Mouse (Mus musculus): ENCODE results near the gene Kdm2b. TPM values are rescaled to one million over a fixed set of nuclear protein-coding genes. Genes with fewer than 3 reads are reported as not detected.

The Kdm2b gene
- 10 to 100 TPM; 29.8 to 58.3 (median 53.4) TPM for polyA plus RNA-seq (2017; shearing (Covaris generic))

DNA sequence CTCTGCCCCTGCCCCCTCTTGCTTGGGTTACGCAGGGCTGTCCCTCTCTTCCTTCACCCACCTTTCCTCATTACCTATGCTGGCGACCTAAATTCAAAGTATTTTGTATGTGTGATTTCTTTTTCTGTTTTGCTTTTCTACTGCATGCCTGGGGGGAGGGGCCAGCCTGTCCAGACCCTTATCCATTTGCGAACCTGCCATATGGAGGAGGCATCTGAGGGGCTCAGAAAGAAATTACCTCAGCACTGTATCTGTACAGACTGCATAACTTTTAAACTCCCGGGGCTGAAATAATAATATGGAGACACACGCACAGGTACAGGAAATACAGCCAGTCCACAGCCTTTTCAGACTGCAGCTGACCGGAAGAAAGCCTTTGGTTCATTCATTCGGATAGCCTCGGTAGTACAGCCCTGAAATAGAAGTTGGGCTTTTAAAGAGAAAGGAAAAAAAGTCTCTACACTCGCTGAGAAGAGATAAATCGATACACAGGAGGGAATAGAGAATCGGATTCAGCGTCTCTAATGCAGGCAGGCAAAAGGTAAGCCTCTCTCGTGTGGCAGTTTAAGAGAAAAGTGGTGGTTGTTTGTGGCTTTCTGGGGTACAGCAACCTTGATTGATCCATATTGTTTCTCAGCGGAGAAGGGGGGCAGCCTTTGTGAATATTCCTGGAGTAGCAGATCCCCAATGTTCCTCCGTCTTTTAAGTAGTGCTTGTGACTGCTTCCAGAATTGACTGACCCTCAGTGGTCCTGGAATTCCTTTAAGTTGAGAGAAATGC lies at the start of gene Kdm2b:
Gene Kdm2b (minus strand): TSS at position 273 of the 780 bp plus-strand sequence.
- ATAC-seq: no peak

DNA sequence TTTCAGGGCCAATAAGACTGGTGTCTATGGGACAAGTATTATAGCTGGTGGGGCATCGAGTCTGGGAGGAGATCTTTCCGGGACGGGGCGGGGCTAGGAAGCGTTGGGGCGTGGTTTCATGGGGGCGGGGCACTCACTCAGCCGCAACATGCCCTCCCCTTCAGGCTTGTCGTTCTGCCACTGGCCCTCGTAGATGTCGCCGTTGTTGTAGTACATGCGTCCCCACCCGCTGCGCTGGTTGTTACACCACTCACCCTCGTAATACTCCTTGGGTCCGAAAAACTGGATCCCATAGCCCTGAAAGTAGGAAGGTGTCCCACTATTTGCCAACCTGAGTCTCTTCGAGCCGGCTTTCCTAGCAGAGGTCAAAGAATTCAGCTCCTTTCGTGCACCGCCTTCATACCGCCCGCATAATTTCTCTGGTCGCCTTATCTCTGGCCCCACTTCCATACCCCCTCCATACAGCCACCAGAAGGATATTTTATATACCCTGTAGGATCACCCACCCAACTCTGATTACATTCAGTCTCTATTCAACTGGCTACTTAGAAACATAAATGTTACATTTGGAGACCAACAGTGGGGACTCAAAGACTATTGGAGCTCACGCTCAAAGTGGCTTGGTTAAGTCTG lies 49.6 kb upstream of the Kdm2b start:
- peak; percentile 73 for ATAC-seq

DNA sequence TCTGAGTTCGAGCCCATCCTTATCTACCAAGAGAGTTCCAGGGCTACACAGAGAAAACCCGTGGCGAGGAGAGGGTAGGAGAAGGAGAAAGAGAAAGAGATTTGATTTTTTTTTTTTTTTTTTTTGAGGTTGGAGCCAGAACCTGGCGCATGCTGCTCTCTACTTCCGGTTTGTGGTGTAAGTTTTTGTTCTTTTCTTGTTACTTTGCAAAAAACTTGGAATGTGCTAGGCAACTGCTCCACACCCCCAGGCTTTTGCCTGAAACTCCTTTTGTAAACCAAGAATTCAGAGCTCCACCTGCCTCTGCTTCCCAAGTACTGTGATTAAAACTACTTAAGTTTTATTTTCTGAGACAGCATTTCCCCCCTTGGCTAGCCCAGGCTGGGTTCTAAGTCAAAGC lies 48.5 kb upstream of the Kdm2b start:
- no peak for ATAC-seq

DNA sequence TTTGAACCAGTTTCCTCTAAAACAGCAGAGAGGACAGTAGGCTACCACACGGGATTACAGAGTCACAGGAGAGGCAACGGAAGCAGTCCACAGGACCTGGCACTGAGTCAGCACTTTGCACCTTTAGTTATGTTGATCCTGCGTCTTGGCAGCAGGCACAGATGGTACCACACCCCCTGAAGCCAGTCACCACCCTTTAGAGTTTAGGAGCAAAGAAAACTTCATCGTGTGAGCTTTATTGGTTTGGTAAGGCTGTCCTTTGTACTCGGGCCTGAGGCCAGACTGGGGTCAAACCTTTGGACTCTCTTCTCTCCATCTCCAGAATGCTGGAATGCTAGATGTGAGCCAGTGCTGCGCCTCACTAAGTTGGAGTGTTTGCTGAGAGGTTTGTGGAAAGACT lies 45.9 kb upstream of the Kdm2b start:
- ATAC-seq: no peak

DNA sequence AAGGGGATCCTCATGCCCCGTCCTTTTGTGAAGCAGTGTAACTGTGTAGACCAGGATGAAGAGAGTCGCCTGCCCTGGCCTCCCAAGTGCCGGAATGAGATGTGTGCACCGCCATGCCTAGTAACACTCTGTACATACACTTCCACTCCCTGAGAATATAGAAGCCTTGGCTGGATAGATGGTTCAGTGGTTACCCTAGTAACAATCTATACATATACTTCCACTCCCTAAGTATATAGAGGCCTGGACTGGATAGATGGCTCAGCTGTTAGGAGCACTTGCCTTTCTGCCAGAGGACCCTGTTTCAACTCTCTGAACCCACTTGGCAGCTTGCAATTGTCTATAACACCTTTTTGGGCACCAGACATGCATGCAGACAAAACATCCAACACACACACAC lies 45.5 kb upstream of the Kdm2b start:
- no peak for ATAC-seq

DNA sequence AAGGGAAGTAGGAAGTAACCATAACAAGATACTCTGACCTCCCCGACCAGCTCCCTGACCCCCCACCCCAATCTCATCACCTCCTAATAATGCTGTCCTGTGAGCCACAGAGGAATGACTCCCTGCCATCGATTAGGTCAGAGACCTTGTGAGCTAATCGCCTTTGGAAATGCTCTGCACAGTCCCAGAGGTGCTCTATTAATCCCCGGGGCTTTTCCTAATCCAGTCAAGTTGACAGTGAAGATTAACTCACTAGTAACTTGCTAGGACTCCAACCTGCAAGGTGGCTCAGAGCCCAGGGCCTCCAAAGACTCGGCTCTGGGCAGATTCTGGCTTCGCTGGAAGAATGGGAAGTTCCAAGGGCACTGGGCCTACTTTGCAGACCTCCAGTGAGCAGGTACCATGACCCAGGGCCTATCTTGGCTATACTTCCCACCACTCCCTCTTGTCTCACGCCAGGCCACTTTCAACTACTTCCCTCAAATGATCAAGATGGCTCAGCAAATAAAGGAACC lies 44.1 kb upstream of the Kdm2b start:
- ATAC-seq: no peak

DNA sequence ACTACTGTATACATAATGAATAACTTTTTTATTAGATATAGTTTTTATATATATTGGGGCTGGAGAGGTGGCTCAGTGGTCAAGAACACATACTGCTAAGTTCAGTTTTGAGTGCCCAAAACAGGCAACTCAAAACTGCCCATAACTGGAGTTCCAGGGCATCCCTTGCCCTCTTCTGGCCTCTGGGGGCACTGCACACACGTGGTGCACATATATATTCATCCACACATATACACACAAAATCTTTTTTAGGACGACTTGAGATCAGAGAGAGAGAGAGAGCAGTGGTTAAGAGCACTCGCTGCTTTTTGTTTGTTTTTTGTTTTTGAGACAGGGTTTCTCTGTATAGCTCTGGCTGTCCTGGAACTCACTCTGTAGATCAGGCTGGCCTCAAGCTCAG lies 41.7 kb upstream of the Kdm2b start:
- ATAC-seq: no peak

DNA sequence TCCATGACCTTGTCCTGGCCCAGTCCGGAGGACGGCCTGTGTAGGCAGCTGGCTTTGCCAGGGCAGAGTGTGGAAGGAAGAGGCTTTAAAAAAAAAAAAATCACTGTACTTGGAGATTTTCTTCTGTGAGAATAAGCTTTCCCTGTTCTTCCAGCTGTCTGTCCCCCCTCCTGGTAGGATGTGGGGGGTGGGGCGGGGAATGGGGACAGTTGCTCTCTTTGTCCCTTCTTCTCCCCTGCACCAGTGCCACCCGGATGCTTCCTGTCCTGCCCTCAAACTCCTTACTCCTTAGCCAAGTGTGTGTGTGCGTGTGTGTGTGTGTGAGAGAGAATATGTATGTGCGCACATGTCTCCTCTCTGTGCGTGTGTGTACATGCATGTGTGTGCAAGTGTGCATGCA lies 40.1 kb upstream of the Kdm2b start:
- no peak for ATAC-seq

DNA sequence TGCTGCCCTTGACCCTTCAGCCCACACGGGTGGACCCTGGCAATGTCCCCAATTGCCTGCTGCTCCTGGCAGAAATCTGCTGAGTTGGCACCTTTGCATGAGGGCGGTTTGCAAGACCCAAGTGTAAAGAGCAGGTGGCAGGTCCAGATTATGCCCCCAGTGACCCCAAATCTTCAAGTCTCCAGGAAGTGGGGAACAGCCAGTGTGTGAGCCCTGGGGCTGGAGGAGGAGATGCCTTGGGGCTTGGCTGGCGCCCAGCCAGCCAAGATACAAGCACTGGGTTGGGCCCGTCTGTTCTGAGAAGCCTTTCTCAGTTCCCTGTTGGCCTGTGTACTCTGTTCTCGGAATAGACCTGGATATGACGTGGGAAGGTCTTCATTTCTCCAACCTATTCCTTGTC lies 37.8 kb upstream of the Kdm2b start:
- no peak for ATAC-seq

DNA sequence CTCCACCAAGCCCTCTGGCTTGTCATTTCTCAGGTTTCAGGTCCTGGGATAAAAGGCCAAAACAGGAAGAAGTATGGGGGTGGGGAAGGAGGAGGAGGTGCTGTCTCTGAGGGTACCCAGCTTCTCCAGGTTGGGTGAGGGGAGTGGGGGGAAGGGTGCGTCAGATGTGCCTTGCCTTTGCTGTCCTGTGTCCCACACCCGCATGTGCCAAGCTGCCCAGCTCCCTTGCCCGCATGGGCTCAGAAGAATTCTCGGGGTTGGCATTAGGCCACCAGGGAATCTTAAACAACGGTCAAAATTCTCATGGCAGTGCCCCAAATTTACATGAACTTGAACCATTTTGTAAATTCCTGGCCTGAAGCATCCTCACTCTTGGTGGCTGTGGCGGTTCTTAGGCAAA lies 36.8 kb upstream of the Kdm2b start:
- ATAC-seq: no peak

DNA sequence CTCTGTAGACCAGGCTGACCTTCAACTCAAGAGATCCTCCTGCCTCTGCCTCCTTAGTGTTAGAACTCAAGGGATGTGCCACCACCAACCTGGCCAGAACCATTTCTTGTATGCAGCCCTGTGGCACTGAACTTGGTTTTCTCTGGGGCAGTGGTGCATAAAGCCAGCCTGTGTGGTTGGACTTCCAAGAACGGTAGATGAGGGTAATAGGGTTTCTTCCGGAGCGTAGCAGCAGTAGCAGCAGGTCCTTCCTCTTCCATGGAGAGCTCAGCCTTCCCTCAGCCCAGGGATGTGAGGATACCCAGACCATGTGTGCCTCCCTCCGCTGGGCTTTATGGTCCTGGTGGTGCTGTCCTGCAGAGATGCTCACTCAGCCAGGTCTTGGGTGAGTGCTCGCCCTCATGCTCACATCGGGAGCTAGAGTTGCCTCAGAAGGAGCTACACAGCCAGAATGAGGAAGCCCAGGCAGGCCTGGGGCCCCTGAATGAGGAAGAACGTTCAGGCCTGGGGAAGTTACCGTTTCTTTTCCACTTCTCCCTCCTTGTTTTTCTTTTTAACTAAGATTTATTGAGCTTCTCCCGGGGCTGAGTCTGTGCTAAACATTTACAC lies 35.4 kb upstream of the Kdm2b start:
- ATAC-seq: no peak

DNA sequence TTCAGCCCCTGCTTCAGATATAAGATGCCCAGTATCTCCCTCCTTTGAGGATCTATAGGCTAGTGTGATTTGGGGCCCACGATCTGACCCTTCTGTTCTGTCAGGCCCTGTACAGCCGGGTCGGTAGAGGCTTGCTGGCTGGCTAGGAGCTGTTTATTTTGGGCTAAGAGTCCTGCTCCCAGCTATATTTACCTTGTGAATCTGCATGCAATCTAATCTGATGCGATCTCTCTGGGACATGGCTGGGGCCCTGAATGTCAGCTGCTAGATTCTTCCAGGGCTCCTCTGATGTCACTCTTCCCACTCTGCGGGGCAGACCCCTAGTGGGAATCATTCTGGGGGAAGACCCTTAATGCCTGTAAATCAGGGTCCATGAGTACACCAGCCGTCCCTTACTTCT lies 34.7 kb upstream of the Kdm2b start:
- no peak for ATAC-seq

DNA sequence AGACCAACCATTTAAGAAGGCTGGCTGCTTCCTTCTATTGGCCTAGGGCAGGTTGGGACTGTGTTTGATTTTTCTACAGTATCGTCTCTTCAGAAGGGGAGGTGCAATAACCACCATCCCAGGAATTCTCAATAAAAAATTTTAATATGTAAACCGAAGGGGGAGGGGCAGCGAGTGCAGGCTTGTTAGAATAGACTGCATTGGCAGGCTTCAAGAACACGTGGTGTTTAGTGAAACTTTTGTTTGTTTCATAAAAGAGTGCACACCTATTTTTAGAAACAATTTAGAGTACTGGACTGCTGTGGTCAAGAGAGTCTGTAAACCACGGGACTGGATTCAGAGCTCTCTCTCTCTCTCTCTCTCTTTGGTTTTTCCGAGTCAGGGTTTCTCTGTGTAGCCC lies 33.4 kb upstream of the Kdm2b start:
- ATAC-seq: no peak

DNA sequence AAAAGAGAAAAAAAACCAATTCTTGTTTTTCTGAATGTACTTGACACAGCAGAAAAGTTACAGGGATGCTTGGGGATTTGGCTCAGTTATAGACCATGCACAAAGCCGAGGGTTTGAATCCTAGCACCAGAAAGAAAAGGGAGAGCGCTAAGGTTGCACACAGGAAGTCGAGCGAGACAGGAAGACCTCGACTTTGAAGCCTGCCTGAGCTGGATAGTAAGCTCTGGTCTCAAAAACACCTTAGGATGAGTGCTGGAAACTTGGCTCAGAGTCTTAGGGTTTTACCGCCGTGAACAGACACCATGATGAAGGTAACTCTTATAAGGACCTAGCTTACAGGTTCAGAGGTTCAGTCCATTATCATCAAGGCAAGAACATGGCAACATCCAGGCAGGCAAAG lies 31.8 kb upstream of the Kdm2b start:
- peak; percentile 76 for ATAC-seq

DNA sequence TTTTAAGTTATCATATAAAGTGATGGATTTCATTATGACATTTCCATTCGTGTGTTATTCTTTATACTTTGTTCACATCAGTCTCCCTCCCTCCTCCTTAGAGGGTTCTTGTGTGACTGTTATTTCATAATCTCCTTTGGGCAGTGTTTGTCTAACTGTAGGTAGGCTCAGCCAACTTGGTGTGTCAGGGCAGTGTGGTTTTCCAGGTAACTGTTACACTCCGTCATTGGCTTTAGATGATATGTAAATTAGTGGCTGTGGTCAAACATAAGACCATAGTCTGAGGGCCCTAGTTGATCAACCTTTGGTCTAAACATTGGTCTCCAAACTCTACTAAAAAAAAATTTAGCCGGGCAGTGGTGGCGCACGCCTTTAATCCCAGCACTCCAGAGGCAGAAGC lies 30.8 kb upstream of the Kdm2b start:
- no peak for ATAC-seq

DNA sequence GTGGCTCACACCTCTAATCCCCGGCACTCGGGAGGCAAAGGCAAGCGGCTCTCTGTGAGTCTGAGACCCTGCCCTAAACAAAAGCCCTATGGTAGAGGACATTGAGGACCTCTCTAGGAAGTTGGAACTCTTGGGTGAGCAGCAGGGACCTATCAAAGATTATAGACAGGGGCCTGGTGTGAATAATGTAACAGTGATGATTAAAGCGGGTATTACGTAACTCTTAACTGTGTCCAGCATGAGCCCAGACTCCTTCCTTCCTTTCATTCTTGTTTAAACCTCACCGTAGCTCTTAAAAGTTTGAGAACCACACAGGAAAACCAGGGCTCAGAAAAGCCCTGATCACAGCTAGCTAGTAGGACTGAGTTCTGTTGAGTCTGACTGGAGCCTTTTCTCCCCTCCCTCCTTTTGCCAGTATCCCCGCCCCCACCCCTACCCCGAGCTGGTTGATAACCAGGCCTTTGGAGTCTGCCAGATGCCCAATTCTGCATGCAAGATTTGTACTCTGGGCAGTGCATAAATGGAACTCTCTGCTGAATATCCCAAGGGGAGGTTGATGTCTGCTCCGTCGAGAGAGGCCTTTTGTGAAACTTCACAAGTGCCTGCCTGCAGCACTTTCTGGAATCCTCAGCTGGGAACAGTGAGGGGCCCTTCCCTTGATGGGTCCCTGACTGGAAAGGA lies 29.9 kb upstream of the Kdm2b start:
- ATAC-seq: no peak

DNA sequence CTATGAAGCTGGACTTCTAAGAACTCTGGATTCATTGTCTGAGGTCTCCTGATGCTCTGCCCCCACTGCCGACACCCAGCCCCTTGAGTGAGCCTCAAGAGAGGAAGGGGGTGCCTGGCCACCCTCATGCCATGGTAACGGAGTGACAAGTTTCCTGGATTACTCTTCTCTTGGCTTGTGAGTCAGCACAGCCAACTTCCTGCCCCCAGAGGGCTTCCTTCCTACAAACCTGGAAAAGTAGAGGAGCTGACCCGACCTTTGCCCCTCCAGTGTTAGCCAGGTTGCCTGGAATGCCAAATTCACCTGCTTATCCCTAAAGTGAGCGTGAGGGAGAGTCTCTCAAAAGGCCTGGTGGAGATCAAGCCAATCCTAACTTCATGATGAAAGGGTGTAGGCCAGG lies 27.9 kb upstream of the Kdm2b start:
- no peak for ATAC-seq

DNA sequence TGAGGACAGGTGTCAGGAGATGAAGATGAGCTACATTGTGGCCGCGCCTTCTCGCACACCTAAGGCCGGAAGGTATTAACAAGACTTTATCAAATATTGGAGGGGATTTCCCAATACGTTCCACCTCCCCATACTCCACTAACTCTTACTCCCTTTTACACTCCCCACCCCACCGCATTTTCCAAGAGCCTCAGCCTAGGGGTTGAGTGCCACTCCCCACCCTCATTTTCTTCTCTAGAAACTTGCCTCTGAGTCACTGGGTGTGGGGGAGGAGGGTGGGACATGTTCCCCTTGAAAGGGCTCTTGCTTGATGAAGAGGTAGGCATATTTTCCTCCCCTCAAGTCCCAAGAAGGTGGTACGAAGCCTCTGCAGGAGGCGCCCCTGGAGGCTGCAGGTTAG lies 26.3 kb upstream of the Kdm2b start:
- peak; percentile 67 for ATAC-seq

DNA sequence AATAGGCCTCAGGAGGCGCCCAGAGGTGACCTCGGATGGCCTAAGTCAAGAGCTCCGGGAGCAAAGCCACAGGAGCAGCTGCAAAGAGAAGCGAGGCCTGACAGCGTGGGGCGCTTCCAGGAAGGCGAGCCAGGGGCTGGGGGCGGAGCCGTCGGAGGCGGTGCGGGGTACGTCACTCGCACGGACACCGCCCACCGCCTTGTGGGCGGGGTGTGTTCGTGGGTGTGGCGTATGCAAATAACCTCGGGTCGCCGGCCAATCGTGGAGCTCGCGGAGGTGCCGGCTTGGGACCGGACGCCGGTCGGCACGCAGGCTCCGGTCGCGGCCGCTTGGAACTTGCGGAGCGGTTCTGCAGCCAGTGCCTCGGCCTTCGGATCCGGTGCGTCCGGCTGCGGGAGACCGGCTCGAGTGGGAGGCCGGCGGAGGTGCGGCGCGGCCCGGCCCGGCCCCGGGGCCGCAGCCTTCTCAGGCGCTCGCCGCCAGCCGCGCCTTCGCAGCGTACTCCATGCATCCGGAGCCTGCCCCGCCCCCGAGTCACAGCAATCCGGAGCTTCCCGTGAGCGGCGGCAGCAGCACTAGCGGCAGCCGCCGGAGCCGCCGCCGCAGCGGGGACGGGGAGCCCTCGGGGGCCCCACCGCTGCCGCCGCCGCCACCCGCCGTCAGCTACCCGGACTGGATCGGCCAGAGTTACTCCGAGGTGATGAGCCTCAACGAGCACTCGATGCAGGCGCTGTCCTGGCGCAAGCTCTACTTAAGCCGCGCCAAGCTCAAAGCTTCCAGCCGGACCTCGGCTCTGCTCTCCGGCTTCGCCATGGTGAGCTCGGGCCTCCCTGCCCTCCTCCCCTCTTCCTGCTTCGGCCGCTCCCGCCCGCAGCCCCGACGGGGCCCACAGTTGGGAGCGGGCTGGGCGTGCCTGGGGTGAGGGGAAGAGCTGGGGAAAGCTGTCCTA lies 25.4 kb upstream of the Kdm2b start, which contains the start of gene Orai1:
Gene Orai1 (plus strand): TSS at position 322 of the 949 bp plus-strand sequence.
- ATAC-seq: peak; percentile 80

DNA sequence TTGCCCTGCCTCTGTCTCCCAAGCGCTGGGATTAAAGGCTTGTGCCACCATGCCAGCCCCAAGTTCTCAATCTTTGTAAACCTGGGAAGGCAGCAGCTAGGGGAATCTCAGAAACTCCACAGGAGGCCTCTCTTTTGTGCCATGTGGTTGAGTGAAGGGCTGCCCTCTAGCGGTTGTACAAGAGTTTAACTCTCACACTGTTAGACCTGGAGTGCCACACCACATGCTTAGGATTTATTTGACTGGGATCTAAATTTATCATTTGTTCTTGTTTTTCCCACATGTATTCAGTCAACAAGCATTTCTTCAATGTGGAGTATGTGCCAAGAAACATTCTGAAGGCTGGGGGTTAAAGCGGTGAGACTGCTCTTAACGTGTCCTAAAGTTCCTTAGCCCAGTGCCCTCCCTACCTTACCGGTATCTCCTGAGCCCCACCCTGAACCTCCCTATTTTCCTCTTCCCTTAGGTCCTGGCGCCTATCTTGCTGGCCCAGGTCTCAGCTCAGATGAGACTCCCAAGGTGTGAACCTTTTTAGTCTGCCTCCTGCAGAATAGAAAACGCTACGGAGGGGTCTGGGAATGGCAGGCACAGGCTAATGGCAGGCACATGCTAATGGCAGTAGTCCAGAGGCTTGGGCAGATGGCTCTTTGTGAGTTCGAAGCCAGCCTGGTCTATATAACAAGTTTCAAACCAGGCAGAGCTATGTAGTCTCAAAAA lies 24.1 kb upstream of the Kdm2b start:
- no peak for ATAC-seq

DNA sequence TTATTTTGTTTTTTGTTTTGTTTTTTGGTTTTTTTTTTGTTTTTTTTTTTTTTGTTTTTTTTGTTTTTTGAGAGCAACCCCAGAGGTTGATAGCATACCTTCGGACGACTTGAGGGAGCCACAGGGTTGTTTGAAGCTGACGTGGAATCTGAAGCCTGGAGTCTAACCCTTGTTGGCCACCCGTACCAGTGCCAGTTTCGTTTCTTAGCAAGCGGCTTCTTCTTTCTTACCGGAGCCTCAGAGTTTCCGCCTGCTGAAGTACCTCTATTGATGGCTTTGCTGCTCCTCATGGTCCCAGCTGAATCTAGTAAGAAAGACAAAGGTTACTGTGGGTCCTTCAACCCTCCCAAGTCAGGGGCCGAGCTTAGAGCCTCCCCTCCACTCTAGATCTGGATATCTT lies 22.1 kb upstream of the Kdm2b start:
- ATAC-seq: no peak

Data from inflammation-experienced regulatory T-cells, adult 6 months (primary cell).